Mouse (Mus musculus) cerebellum, adult 2 months (tissue): ENCODE measurements around the gene Slc16a10.

Source experiments
- CTCF ChIP-seq: fragments of 200-500 bp; IDR thresholded peaks from 2 replicates; pipeline ENCODE4 v1.5.1; 2011; ENCODE audit warnings: low read depth, mild to moderate bottlenecking, control low read depth, low read length, moderate library complexity, borderline replicate concordance; ENCODE audit not compliant: insufficient read depth
- POLR2A ChIP-seq: fragments of 200-500 bp; IDR thresholded peaks from 2 replicates; pipeline ENCODE4 v1.6.1; 2011; ENCODE audit warnings: low read length, control low read depth, borderline replicate concordance; ENCODE audit not compliant: insufficient read depth

GRCm38 (mm10) chr10:40149584-40150145 lies 7.6 kb upstream of the Slc16a10 start:
- TF ChIP-seq POLR2A (no peak), CTCF (no peak)
